Mouse (Mus musculus) gastrocnemius, postnatal 14 days (tissue): Measurements from ENCODE around the gene Nup160. TPM values are rescaled to one million over a fixed set of nuclear protein-coding genes. Genes with fewer than 3 reads are reported as not detected.

Experiments used
- DNase-seq: peaks from one replicate; pipeline ENCODE4 v3.0.0; 2021; ENCODE audit warnings: mixed read lengths
- intact Hi-C: fragments of 180-260 bp; cut with DNase I; formaldehyde crosslinking; loops from one replicate; pipeline ENCODE4 v1.15.1; 2025; ENCODE audit warnings: low total_unique reads
- total RNA-seq, 2 experiments: library from RNA; stranded (reverse); gene quantifications; 2 replicates each; pipeline ENCODE4 v1.2.3; 2021

Gene Nup160
- total RNA-seq, 2 experiments from 2014 or later: 10.3 to 11.1 TPM

GRCm38 (mm10) chr2:90739327-90739726 is 62.3 kb downstream of the Nup160 start:
- intact Hi-C loops: no loop called here
- DNase-seq: no peak

- DNase-seq: no peak
- intact Hi-C loops: no loop called here
Measured at GRCm38 (mm10) chr2:90739921-90740320, 62.9 kb downstream of the Nup160 start.

GRCm38 (mm10) chr2:90744285-90745052 is 67.5 kb downstream of the Nup160 start:
- intact Hi-C loops: no loop called here
- no peak for DNase-seq

- intact Hi-C loops: no loop called here
- DNase-seq: peak; percentile 97
Measured at GRCm38 (mm10) chr2:90745053-90745678, 68.2 kb downstream of the Nup160 start, which contains the start of gene Fnbp4. Fnbp4 (plus strand) TSS chr2:90745370.

- DNase-seq: peak; percentile 39
- intact Hi-C loops: no loop called here
Measured at GRCm38 (mm10) chr2:90745740-90746537, 68.9 kb downstream of the Nup160 start.

GRCm38 (mm10) chr2:90746538-90746865 is 69.5 kb downstream of the Nup160 start:
- intact Hi-C loops: no loop called here
- no peak for DNase-seq

GRCm38 (mm10) chr2:90747131-90747530 is 70.1 kb downstream of the Nup160 start:
- intact Hi-C loops: no loop called here

GRCm38 (mm10) chr2:90749676-90750459 is 72.9 kb downstream of the Nup160 start:
- DNase-seq: no peak
- intact Hi-C loops: no loop called here

More at GRCm38 (mm10) chr2:90747131-90747530, 70.1 kb downstream of the Nup160 start:
- no peak for DNase-seq

- intact Hi-C loops: no loop called here
- DNase-seq: no peak
Measured at GRCm38 (mm10) chr2:90753565-90753964, 76.5 kb downstream of the Nup160 start.

GRCm38 (mm10) chr2:90754188-90754587 is 77.2 kb downstream of the Nup160 start:
- DNase-seq: no peak
- intact Hi-C loops: no loop called here

GRCm38 (mm10) chr2:90765123-90765522 is 88.1 kb downstream of the Nup160 start:
- intact Hi-C loops: no loop called here

GRCm38 (mm10) chr2:90781323-90781722 is 104.3 kb downstream of the Nup160 start:
- DNase-seq: no peak
- intact Hi-C loops: no loop called here

More at GRCm38 (mm10) chr2:90765123-90765522, 88.1 kb downstream of the Nup160 start:
- no peak for DNase-seq

- intact Hi-C loops: no loop called here
- DNase-seq: no peak
Measured at GRCm38 (mm10) chr2:90781938-90782337, 104.9 kb downstream of the Nup160 start.

- intact Hi-C loops: no loop called here
- peak; percentile 19 for DNase-seq
Measured at GRCm38 (mm10) chr2:90782458-90782857, 105.4 kb downstream of the Nup160 start, which contains the start of gene Agbl2. Agbl2 (plus strand) TSS chr2:90782727.

GRCm38 (mm10) chr2:90782901-90783486 is 106.0 kb downstream of the Nup160 start:
- intact Hi-C loops: no loop called here
- DNase-seq: peak; percentile 26
